Mouse (Mus musculus) retina, adult 2 months (tissue): Measurements from ENCODE around the gene Mtfr1l.

Source experiments
- DNase-seq: peaks from one replicate; pipeline ENCODE4 v3.0.0-alpha.2; 2012; ENCODE audit warnings: low read depth, low spot score

Gene Mtfr1l

DNA sequence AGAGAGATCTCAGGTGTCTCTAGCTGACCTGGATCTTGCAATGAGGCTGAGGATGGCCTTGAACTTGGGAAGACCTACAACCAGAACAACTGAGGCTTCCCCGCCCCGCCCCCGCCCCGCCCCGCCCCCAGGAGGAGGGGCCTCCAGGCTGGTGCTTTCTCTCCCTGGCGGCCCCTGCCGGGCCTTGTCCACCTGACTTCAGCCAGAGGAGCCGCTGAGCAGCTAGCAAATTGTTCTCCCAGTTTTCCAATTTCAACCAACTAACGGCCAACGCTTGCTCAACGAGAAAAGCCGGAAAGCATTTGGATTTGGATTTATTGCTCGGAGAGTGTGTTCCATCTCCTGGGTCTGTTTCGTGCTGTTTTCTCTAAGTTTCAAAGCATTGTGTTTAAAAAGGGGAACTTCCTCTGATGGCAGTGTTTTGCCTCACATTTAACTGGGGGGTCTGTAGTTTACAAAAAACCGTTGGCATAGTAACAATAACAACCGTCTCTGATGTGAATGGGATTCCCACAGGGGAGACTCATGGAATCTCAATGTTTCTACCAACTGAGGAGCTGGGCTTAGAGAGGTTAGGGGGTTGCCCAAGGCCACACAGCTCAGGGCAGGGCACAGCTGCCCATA is 22.6 kb upstream of the Mtfr1l start:
- DNase-seq = no peak

DNA sequence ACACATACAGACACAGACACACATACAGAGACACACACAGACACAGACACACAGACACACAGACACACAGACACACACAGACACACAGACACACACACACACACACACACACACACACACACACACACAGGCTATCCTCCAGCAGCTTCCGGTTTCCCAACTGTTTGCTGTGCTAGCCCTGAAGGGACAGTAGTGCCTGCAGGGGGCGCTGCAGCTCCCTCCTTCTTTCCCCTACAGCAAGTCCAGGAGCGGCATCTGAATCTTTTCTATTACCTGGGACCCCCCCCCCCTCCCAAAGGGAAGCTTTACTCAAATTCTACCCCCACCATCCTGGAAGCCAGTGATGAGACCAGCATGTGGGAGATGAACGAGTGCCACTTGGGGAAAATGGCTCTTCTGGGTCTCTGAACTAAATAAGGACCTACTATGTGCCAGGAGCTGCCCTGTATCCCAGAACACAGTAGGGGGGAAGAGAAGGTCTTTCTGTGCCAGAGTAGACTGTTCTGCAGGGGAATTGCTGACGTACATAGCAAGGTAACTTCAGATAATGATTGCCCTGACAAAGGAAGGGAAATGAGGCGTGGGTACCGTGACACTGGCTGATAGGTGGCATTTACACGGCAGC is 20.9 kb upstream of the Mtfr1l start:
- no peak for DNase-seq

DNA sequence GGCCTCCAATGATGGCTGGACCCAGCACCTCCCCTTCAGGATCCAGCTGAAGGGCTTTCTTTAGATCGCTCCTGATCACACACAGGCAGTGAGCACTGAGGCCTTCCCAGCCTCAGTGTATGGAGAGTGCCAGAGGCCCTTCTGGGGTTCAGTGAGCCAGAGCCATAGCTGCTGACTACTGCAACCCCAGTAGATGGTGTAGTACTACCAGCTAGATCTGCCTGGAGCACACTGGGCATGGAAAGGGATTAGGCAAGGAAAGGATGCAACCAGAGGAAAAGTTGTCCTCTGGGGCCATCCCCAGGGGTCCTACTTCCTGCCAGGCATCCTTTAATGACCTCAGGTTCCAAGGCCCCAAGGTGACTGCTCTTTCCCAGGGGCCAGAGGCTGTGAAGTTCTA is 18.4 kb upstream of the Mtfr1l start:
- DNase-seq = no peak

- DNase-seq = no peak
These were observed 16.5 kb upstream of the Mtfr1l start, which contains the start of gene Selenon for GRCm38 (mm10) chr4:134551494-134552316. Selenon (minus strand) TSS chr4:134552166.

GRCm38 (mm10) chr4:134549899-134550298 is 14.7 kb upstream of the Mtfr1l start:
- DNase-seq = no peak

GRCm38 (mm10) chr4:134548169-134548938 is 13.2 kb upstream of the Mtfr1l start:
- no peak for DNase-seq

DNA sequence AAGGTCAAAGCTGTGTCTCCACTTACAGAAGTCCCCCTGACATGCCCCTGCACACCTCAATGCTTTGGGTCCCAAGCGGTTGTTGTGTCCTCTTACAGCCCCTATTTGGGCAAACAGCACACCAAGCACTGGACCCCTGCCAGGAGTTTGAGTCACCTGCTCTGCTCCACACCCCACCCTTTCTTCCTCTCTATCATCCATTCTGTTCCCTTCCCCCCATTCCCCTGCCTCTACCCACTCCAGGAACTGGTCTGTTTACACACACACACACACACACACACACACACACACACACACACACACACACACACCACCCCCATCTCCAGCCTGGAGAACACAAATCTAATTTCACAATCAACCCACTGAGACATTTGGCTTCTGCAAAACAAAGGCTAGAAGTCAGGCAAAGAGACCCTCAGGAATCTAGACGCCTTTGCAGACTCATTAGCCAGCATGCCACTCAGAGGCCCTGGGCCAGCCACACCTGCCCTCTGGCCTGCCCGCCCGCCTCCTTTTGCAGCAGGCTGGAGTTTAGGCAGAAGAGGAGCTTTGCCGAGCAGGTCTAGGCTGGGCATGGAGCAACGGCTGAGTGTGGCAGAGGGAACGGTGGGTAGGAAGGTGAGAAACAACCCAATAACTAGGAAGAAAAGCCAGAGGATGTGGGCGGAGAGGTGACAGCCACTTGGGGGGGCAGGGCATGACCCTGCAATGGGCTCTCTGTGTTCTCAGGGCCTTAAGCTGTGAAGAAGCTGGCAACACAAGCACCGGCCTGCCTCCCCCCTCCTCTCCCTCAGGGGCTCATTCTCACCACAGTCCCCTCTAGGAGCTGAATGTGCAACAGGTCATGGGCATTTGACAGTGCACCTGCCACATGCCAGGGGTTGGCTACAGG is 11.9 kb upstream of the Mtfr1l start:
- DNase-seq = no peak

DNA sequence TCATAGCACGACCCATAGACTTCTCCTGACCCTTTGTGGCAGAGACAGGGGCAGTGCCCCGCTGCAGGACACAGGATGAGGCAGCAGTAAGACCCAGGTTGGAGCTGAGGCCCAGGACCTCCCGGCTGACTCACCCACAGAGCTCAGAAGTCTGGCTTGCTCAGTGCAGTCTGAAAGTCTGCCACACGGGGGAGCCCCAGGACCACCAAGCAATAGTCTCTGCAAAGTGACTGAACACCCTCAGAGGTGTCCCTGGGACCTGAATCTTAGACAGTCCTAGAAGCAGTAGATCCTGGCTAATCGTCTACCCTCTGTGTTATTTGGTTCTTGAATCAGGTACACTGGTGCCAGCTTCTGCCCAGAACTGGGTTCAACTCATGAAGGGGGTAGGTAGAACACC is 8.1 kb upstream of the Mtfr1l start:
- DNase-seq = peak; percentile 65

- no peak for DNase-seq
These were observed 7.5 kb upstream of the Mtfr1l start for GRCm38 (mm10) chr4:134542726-134543125.

DNA sequence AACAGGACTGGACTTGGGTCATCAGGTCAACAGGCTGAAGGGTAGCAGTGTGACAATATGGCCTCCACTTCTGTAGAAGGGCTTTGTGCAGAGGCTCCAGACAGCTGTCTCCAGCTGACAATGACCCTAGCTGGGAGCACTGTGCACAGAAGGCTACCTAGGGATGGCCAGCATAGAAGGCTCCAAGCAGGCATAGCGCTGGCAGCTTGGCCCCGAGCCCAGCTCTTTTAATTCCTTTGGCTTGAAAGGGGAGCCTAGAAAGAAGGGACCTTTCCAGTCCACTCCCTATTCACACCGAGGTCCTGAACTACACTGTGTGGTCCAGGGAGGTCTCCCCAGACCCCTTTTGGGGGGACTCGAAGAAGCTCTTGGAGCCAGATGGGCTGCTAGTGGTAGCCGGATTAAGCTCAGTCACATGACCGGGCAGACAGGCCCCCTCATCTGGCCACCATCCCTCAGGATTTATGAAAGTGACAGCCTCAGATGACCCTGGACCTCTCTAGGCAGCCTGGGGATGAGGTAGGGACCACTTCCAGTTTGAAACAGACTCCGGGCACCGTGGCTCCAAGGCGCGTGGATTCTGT is 3.9 kb upstream of the Mtfr1l start:
- no peak for DNase-seq

DNA sequence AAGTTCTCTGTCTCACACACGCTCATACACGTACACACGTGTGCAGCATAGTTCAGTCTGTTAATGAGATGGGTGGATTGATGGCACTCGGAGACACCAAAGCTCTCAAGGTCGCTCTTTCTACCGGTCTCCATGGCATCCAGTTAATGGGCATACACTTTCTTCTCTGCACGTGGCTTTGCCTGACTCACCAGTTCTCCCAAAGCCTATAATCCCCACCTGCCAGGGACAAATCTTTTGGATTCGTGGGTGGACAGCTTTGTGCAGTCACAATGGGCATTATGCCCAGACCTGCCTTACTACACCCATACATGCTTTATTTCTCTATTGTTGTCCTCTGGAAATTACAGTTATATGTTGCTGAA is 582 bp upstream of the Mtfr1l start:
- no peak for DNase-seq

DNA sequence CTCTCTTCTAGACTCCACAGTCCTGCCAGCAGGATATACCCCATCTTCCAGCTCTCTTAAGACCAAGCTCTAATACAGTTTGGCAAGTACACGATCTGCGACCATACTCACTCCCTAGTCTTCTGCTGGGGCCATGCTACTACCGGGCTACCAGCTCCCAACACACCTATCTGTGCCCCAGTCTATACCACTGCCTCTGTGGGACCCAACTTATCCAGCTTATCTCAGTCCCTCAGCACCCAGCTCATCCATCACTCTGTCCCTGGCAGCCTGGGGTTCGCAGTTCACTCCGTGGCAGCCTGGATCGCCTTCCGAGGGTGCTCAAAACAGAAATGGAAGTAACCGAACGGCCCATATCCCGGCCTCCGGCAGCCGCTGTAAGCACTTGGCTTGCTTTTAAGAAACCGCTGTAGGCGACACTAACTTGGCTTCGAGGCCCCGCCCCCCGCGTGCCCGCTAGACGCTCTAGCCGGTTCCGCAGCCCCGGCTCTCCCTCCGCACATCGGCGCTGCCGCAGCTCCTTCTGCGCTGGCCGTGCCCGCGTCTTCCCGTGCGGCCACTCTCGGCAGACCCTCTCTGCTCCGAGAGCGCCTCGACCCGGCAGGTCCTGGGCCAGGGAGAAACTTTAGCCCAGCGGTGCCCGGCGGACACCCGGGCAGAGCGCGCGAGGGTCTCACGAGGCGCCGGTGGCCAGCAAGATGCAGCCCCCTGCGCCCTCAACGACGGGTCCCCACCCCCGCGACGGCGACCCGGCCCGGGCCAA is 882 bp downstream of the Mtfr1l start:
- no peak for DNase-seq

- no peak for DNase-seq
These were observed 1.8 kb downstream of the Mtfr1l start for GRCm38 (mm10) chr4:134533421-134533820.

DNA sequence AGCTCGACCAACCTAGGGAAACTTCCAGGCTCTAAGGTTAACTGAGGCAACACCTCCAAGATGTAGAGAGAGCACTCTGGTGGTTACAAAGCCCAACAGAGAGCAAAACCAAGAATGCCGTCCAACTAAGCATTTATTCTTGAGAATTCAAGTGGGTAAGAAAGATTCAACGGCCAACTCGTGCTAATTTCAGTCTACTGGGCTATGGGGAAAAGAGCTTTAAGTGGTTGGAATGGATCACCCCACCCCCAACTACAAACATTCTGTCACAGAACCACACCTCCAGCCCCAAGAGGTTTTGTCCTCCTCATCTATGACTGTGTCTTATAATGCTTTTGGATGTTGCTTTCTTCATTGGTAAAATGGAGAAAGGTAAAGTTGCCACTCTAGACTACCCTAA is 2.3 kb downstream of the Mtfr1l start:
- DNase-seq = no peak

DNA sequence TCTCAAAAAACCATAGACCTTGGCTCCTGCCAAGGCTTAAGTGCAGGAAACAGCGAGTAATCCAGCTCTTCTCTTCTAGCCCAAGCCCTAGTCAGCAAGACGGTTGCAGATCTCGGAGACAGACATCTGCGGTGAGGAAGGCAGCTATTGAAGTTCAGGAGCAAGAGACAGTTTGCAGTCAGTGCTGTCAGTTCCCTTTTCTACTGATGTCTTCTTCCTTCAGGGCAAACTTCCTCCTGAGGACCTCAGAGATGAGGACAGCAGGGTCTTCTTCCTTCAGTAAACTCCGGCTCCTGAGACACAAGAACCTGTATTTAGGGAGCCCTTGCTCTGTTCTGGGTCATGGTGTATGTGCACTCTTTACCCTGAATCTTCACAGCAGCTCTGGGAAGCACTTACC is 9.0 kb downstream of the Mtfr1l start:
- DNase-seq = no peak

- no peak for DNase-seq
These were observed 9.4 kb downstream of the Mtfr1l start for GRCm38 (mm10) chr4:134525806-134526205.

- DNase-seq = no peak
These were observed 11.7 kb downstream of the Mtfr1l start for GRCm38 (mm10) chr4:134523447-134523846.

DNA sequence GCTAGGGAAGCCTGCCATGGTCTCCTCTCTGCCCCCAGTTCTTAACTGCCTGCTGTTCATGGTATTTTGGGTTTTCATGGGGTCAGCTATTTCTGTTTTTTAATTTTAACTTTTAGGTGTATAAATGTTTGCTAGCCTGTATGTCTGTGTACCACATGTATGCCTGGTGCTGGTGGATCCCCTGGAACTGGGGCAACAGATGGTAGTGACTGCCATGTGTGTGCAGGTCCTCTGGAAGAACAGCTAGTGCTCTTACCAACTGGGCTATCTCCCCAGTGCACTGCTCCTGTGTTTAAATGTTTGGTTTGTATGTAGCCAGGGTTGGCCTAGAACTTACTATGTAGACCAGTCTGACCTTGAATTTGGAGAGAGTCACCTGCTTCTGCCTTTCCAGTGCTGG is 15.9 kb downstream of the Mtfr1l start:
- no peak for DNase-seq

- DNase-seq = no peak
These were observed 16.6 kb downstream of the Mtfr1l start for GRCm38 (mm10) chr4:134518541-134518940.

GRCm38 (mm10) chr4:134517719-134518118 is 17.5 kb downstream of the Mtfr1l start:
- no peak for DNase-seq
